Mouse (Mus musculus) lung, postnatal 0 days (tissue): ENCODE data around the gene Ramp2. TPM values are rescaled to one million over a fixed set of nuclear protein-coding genes. Genes with fewer than 3 reads are reported as not detected.

Experiments used
- ATAC-seq: fragments of 200-750 bp; cut with Nextera tagmentation; 2 replicates; pipeline ENCODE4 v1.8.0; 2017; ENCODE audit warnings: moderate library complexity
- DNase-seq: peaks from one replicate; pipeline ENCODE4 v3.0.0-alpha.2; 2016; ENCODE audit warnings: low spot score
- H3K27ac ChIP-seq: fragments of 300-500 bp; sonication (generic); 2 replicates; pipeline ENCODE4 v1.5.1; 2014; ENCODE audit warnings: antibody characterized with exemption, mild to moderate bottlenecking, low read length, mixed read lengths
- H3K27me3 ChIP-seq: fragments of 300-500 bp; sonication (generic); replicated peaks from 2 replicates; pipeline ENCODE4 v1.6.1; 2014; ENCODE audit warnings: low read length, mixed read lengths; ENCODE audit not compliant: insufficient read depth
- H3K36me3 ChIP-seq: fragments of 300-500 bp; sonication (generic); 2 replicates; pipeline ENCODE4 v1.6.1; 2014; ENCODE audit warnings: low read length, mixed read lengths; ENCODE audit not compliant: insufficient read depth
- H3K4me1 ChIP-seq: fragments of 300-500 bp; sonication (generic); 2 replicates; pipeline ENCODE4 v1.6.1; 2014; ENCODE audit warnings: antibody characterized with exemption, low read depth, low read length, mixed read lengths; ENCODE audit not compliant: insufficient read depth
- H3K4me2 ChIP-seq: fragments of 300-500 bp; sonication (generic); replicated peaks from 2 replicates; pipeline ENCODE4 v1.6.1; 2014; ENCODE audit warnings: low read depth, mild to moderate bottlenecking, low read length, moderate library complexity, mixed read lengths
- H3K4me3 ChIP-seq: fragments of 300-500 bp; sonication (generic); 2 replicates; pipeline ENCODE4 v1.5.1; 2014; ENCODE audit warnings: low read depth, low read length
- H3K9ac ChIP-seq: fragments of 300-500 bp; sonication (generic); replicated peaks from 2 replicates; pipeline ENCODE4 v1.6.1; 2014; ENCODE audit warnings: low read depth, mild to moderate bottlenecking
- H3K9me3 ChIP-seq: fragments of 300-500 bp; sonication (generic); 2 replicates; pipeline ENCODE4 v1.6.1; 2016; ENCODE audit warnings: low read length, mixed read lengths
- CTCF ChIP-seq: IDR thresholded peaks from 2 replicates; pipeline ENCODE4 v1.5.1; 2016; ENCODE audit warnings: antibody characterized with exemption, mild to moderate bottlenecking
- EP300 ChIP-seq: IDR thresholded peaks from 2 replicates; pipeline ENCODE4 v1.6.1; 2016; ENCODE audit warnings: antibody characterized with exemption, mild to moderate bottlenecking, control low read depth
- WGBS: fragments of 180-500 bp; shearing (Covaris S2); extraction: QIAGEN DNeasy Blood & Tissue Kit; methylation state at CpG from one replicate; pipeline ENCODE4 v1.1.7; 2014; 5-methylcytosine and 5-hydroxymethylcytosine counted together
- polyA plus RNA-seq: library from polyadenylated mRNA; unstranded; fragments of >200 nt; fragmentation: Nextera tagmentation; extraction: Ambion mirVana; gene quantifications from 2 replicates; pipeline ENCODE4 v1.2.1, GENCODE M21; 2015

Ramp2 gene
- polyA plus RNA-seq, 1 experiment from 2014 or later: 834 TPM

DNA sequence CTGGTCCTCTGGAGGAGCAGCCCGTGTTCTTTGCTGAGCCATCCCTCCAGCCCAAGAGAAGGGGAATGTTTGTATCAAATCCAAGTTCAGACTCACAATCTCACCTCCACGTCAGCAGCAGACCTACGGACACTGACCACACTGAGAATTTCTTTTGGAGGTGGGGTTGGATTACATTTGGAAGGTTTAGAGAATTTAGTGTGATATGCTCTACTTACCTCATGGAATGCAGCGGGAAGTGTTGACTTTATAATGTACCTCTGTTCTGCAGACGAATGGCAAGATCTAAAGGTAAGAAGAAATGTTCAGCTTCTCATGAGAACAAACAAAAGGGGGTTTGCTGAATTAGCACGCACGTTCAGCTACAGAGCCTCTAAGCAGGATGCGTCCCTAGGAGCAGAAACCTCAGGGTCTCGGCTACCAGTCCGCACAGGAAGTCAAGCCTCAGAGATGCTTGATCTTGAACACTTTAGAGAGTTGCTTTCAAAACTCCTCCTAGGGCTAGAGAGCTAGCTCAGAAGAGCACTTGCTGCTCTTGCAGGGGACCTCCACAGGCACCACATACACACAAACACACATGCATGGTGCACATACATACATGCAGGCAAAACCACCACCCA lies 27.3 kb upstream of the Ramp2 start:
- Histone ChIP-seq H3K27ac (no peak overlapping the region), H3K36me3 (peaks cover 20% of the 10 kb centered on the region; the same call in 1 of the 2 replicates), H3K27me3 (no peaks in the 10 kb centered on the region), H3K4me1 (no peaks in the 10 kb centered on the region), H3K4me3 (no peak overlapping the region), H3K4me2 (no peak overlapping the region), H3K9me3 (no peaks in the 10 kb centered on the region), H3K9ac (no peak overlapping the region)
- DNase-seq (no peak), ATAC-seq (no peak)
- WGBS: 58% methylated on average over 10 of the region's 10 CpGs
- TF ChIP-seq EP300 (no peak), CTCF (no peak)

DNA sequence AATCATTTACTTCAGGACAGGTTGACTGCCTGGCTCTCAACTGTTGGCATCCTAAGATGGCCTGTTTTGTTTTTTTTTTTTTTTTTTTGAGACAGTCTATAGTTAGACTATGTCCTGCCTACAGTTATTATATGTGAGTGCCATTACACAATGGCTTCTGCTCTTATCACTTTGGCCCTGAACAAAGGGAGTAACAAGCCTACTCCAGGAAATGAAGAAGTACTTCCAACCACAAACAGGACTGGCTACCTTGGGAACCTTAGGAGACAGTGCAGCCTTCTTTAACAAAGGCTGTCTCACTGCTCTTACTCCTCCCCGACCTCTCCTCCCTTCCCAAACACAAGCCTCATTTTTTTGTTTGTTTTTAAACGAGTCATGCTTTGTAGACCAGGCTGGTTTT lies 25.0 kb upstream of the Ramp2 start:
- 14% methylated on average over 2 of the region's 2 CpGs for WGBS
- ATAC-seq: peak; percentile 39; the same call in 1 of the 2 replicates
- no peaks in the 10 kb centered on the region; the same call in 1 of the 2 replicates for H3K4me1 ChIP-seq
- no peak overlapping the region for H3K4me2 ChIP-seq
- TF ChIP-seq CTCF: no peak
- no peak for TF ChIP-seq EP300
- H3K27me3 ChIP-seq: no peaks in the 10 kb centered on the region
- H3K9me3 ChIP-seq: no peaks in the 10 kb centered on the region
- H3K9ac ChIP-seq: no peak overlapping the region
- H3K27ac ChIP-seq: peak overlapping the region; percentile 65
- peak; percentile 21 for DNase-seq
- no peak overlapping the region for H3K4me3 ChIP-seq
- peaks cover under 1% of the 10 kb centered on the region; the same call in 1 of the 2 replicates for H3K36me3 ChIP-seq

DNA sequence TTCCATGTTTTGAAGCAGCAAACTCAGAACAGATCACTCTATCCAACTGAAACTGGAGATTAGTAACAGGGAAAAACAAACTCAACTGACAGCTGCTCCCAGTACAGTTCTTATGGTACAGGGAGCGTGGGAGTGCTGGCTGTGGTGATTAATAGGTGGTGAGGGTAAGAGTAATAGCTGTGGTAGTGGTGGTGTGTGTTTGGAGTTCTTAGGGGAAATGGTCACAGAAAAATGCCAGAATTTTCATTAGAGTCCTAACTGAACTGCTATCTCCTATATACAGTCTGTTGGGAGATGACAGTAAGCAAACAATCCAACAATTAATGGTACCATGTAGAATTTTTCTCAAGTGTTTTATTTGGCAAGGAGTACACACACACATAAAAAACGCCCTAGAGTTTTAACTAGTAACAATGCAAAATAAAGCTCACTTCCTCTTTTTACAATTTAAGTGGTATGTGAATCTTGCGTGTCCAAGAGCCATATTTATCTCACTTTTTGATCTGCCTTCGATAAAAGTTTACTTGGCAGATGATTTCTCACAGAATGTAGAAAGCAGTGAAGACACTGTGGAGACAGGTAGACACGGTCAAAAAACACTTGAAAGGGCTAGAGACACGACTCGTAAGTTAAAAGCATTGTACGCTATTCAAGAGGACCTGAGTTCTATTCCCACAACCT lies 24.4 kb upstream of the Ramp2 start:
- ATAC-seq (0 out of 2 replicates have a peak, but pooled peaks have one; percentile 9), DNase-seq (peak; percentile 40)
- Histone ChIP-seq H3K27me3 (no peaks in the 10 kb centered on the region), H3K27ac (peak overlapping the region; percentile 65), H3K9me3 (no peaks in the 10 kb centered on the region), H3K4me3 (no peak overlapping the region), H3K36me3 (no peaks in the 10 kb centered on the region), H3K4me1 (peaks cover 2% of the 10 kb centered on the region; the same call in 1 of the 2 replicates), H3K9ac (no peak overlapping the region), H3K4me2 (no peak overlapping the region)
- WGBS: 57% methylated on average over 8 of the region's 8 CpGs
- TF ChIP-seq CTCF (no peak), EP300 (no peak)

DNA sequence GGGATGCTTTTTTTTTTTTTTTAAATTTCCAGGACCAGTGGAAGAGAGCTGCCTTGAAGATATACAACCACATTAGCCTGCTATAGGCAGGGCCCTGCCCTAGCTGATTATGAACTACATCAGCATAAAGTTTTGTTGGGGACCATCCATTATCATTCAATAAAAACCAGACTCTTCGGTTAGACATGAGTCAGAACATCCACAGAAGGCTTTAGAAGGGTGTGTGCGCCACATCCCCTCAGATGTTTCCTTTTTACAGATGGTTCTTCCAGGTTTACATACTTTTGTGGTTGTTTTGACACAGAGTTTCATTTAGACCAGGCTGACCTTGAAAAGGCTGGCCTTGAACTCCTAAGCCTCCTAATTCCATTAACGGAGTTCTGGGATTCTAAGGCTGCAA lies 21.5 kb upstream of the Ramp2 start:
- Histone ChIP-seq H3K27ac (no peak overlapping the region), H3K36me3 (no peaks in the 10 kb centered on the region), H3K4me3 (no peak overlapping the region), H3K9ac (no peak overlapping the region), H3K4me1 (peaks cover 2% of the 10 kb centered on the region; the same call in 1 of the 2 replicates), H3K9me3 (no peaks in the 10 kb centered on the region), H3K27me3 (no peaks in the 10 kb centered on the region), H3K4me2 (no peak overlapping the region)
- 75% methylated on average over 3 of the region's 3 CpGs for WGBS
- no peak for ATAC-seq
- TF ChIP-seq EP300 (no peak), CTCF (no peak)
- DNase-seq: no peak

DNA sequence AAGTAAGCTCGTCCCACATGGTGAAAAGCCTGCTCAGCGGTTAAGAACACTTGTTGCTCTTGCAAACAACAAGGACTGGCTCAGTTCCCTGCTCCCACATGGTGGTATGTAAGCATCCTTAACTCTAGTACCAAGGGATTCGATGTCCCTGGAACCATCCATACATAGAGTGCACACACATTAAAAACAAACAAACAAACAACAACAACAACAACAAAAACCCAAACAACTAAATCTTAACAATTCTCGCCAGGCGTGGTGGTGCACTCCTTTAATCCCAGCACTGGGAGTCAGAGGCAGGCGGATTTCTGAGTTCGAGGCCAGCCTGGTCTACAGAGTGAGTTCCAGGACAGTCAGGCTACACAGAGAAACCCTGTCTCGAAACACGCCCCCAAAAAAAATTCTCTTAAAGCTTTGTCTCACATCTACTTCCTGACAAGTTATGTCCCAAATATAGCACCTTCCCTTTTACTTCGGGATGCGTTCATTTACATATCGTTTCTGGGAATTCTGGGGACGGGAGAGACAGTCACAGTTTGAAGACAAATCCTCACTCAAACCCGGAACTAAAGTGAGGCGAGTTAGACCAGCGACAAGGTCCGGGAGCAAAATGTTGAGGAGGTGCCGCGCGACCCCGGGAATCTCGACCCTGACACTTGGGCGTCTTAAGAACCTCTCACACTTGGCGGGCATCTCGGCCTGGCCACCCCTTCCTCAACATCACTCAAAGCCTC lies 20.3 kb upstream of the Ramp2 start:
- Histone ChIP-seq H3K4me3 (peak overlapping the region; percentile 82), H3K36me3 (no peaks in the 10 kb centered on the region), H3K27me3 (no peaks in the 10 kb centered on the region), H3K9ac (peak overlapping the region; percentile 85), H3K4me2 (peak overlapping the region; percentile 93), H3K4me1 (peaks cover 7% of the 10 kb centered on the region; the same call in 1 of the 2 replicates), H3K9me3 (no peaks in the 10 kb centered on the region), H3K27ac (peak overlapping the region; percentile 94)
- DNase-seq: peak; percentile 48
- ATAC-seq: no peak
- TF ChIP-seq CTCF (no peak), EP300 (0 out of 2 replicates have a peak, but pooled peaks have one; percentile 25)
- 14% methylated on average over 25 of the region's 25 CpGs for WGBS
